Mouse (Mus musculus): ENCODE data around the gene Map2k3.

Map2k3 gene

GRCm38 (mm10) chr11:60924981-60925380, 6.9 kb upstream of the Map2k3 start:
- no peak for DNase-seq (ENCODE audit: inconsistent age in 2 of 2, low spot score in 1 of 2)

GRCm38 (mm10) chr11:60927264-60927663, 4.6 kb upstream of the Map2k3 start:
- DNase-seq (ENCODE audit: inconsistent age in 2 of 2, low spot score in 1 of 2) = peak; percentile 88 to 96

- DNase-seq (ENCODE audit: inconsistent age in 2 of 2, low spot score in 1 of 2) = peak; percentile 62 to 84
Observed at GRCm38 (mm10) chr11:60930724-60931281, 1.0 kb upstream of the Map2k3 start.

- DNase-seq (ENCODE audit: inconsistent age in 2 of 2, low spot score in 1 of 2) = no peak
Observed at GRCm38 (mm10) chr11:60931282-60931868, 458 bp upstream of the Map2k3 start.

GRCm38 (mm10) chr11:60932503-60933020, 729 bp downstream of the Map2k3 start:
- peak; percentile 41 to 82 for DNase-seq (ENCODE audit: inconsistent age in 2 of 2, low spot score in 1 of 2)

- DNase-seq (ENCODE audit: inconsistent age in 2 of 2, low spot score in 1 of 2) = peak; percentile 84 to 94
Observed at GRCm38 (mm10) chr11:60933178-60933930, 1.5 kb downstream of the Map2k3 start.

GRCm38 (mm10) chr11:60934795-60935194, 3.0 kb downstream of the Map2k3 start:
- no peak for DNase-seq (ENCODE audit: inconsistent age in 2 of 2, low spot score in 1 of 2)

- peak; percentile 93 to 96 for DNase-seq (ENCODE audit: inconsistent age in 2 of 2, low spot score in 1 of 2)
Observed at GRCm38 (mm10) chr11:60935326-60935974, 3.6 kb downstream of the Map2k3 start.

GRCm38 (mm10) chr11:60935975-60936373, 4.1 kb downstream of the Map2k3 start:
- DNase-seq (ENCODE audit: inconsistent age in 2 of 2, low spot score in 1 of 2) = no peak

GRCm38 (mm10) chr11:60937611-60938010, 5.8 kb downstream of the Map2k3 start:
- no peak for DNase-seq (ENCODE audit: inconsistent age in 2 of 2, low spot score in 1 of 2)

GRCm38 (mm10) chr11:60939487-60939886, 7.7 kb downstream of the Map2k3 start:
- DNase-seq (ENCODE audit: inconsistent age in 2 of 2, low spot score in 1 of 2) = no peak

- no peak for DNase-seq (ENCODE audit: inconsistent age in 2 of 2, low spot score in 1 of 2)
Observed at GRCm38 (mm10) chr11:60940501-60940900, 8.7 kb downstream of the Map2k3 start.

- peak in 1 of 2 experiments; percentile 14 for DNase-seq (ENCODE audit: inconsistent age in 2 of 2, low spot score in 1 of 2)
Observed at GRCm38 (mm10) chr11:60941370-60941769, 9.5 kb downstream of the Map2k3 start.

- DNase-seq (ENCODE audit: inconsistent age in 2 of 2, low spot score in 1 of 2) = peak in 1 of 2 experiments; percentile 19
Observed at GRCm38 (mm10) chr11:60942263-60943015, 10.6 kb downstream of the Map2k3 start.

GRCm38 (mm10) chr11:60945003-60945402, 13.2 kb downstream of the Map2k3 start:
- DNase-seq (ENCODE audit: inconsistent age in 2 of 2, low spot score in 1 of 2) = no peak

GRCm38 (mm10) chr11:60951896-60952295, 20.1 kb downstream of the Map2k3 start:
- no peak for DNase-seq (ENCODE audit: inconsistent age in 2 of 2, low spot score in 1 of 2)

GRCm38 (mm10) chr11:60952362-60952761, 20.5 kb downstream of the Map2k3 start:
- peak in 1 of 2 experiments; percentile 26 for DNase-seq (ENCODE audit: inconsistent age in 2 of 2, low spot score in 1 of 2)

- DNase-seq (ENCODE audit: inconsistent age in 2 of 2, low spot score in 1 of 2) = peak in 1 of 2 experiments; percentile 53
Observed at GRCm38 (mm10) chr11:60952986-60953385, 21.2 kb downstream of the Map2k3 start.

GRCm38 (mm10) chr11:60953803-60954202, 22.0 kb downstream of the Map2k3 start:
- peak; percentile 91 to 95 for DNase-seq (ENCODE audit: inconsistent age in 2 of 2, low spot score in 1 of 2)

GRCm38 (mm10) chr11:60954255-60955104, 22.6 kb downstream of the Map2k3 start:
- peak in 1 of 2 experiments; percentile 48 for DNase-seq (ENCODE audit: inconsistent age in 2 of 2, low spot score in 1 of 2)
